Comparison of ENCODE assay signal across 7 mouse cellular contexts in the genomic region with DNA sequence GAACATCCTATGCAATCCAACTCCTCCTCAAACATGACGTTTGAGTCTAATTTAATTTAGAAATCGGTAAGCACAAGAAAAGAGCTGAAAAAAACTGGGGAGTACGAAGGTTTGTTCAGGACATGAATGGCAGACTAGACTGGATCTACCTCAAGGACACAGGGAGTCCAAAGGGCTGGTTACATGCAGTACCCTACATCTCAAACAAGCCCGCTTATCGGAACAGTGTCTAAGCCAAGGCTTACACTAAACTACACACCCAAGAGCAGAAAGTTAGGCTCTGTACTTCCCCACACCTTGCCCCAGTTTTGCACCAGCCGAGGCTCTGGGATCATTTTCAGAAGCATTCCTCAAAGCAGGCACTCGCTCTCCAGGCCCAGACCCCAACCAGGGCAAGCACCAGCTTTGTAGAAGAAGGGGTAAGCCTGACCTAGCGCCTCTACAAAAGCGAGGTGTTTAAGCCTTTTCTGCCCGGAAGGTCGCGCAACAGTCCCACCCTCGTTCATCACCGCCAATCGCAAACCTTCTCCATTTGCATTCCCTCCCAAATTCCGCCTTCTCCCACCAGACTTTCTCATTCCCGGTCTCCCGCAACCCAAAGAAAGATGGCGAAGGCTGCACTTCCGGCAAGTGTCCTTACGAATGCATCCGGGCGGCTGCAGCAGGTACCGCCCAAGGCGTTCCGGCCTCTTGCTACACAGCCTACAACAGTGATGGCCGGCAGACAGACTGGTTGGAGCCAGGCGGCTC. TPM values are rescaled to one million over a fixed set of nuclear protein-coding genes. Genes with fewer than 3 reads are reported as not detected.
DNase-seq lines count a peak whose midpoint lies in the region; ATAC-seq lines count a peak whose summit lies in the region.

Gene Nr1h3, minus strand, starts transcription at position 613 of the 750 bp plus-strand sequence.
Gene Acp2, plus strand, starts transcription at position 664 of the 750 bp plus-strand sequence.

- H3K36me3 ChIP-seq in intestine, embryonic 15.5 days = peaks cover 6% of the 10 kb centered on the region; the same call in 1 of the 2 replicates
- peaks cover 29% of the 10 kb centered on the region for H3K36me3 ChIP-seq in midbrain, embryonic 10.5 days

- H3K4me3 ChIP-seq in intestine, embryonic 15.5 days (replicated peaks) = peak within 1 kb of the TSS; percentile 59
- peak within 1 kb of the TSS; percentile 65 for H3K4me3 ChIP-seq in midbrain, embryonic 10.5 days

- peak; percentile 97 for ATAC-seq in intestine, embryonic 15.5 days

- peak within 1 kb of the TSS; percentile 64 for H3K4me2 ChIP-seq in intestine, embryonic 15.5 days (replicated peaks)

- intact Hi-C loops in gastrocnemius, postnatal 36 days (cut with DNase I) = no loop called here
- intact Hi-C loops in left cerebral cortex, postnatal 25 days (cut with DNase I) = loop anchor here (1.0 to 2.0 kb wide), 2 partner anchors 20 to 34 kb away; partner anchors contain the start of gene Ddb2

- peak within 1 kb of the TSS; percentile 73 for H3K9ac ChIP-seq in intestine, embryonic 15.5 days

- H3K27me3 ChIP-seq in intestine, embryonic 15.5 days (replicated peaks) = no peaks in the 10 kb centered on the region
- H3K27me3 ChIP-seq in midbrain, embryonic 10.5 days (ENCODE audit: low read depth, poor library complexity, severe bottlenecking) = no peaks in the 10 kb centered on the region

- H3K9me3 ChIP-seq in intestine, embryonic 15.5 days = no peaks in the 10 kb centered on the region
- H3K9me3 ChIP-seq in midbrain, embryonic 10.5 days (replicated peaks) = no peaks in the 10 kb centered on the region

- H3K27ac ChIP-seq in intestine, embryonic 15.5 days = peak within 1 kb of the TSS; percentile 95
- peak within 1 kb of the TSS; percentile 90 for H3K27ac ChIP-seq in midbrain, embryonic 10.5 days (replicated peaks)

- peaks cover 10% of the 10 kb centered on the region for H3K4me1 ChIP-seq in intestine, embryonic 15.5 days (replicated peaks)
- H3K4me1 ChIP-seq in midbrain, embryonic 10.5 days = peaks cover 26% of the 10 kb centered on the region

- peak; percentile 97 for DNase-seq in adrenal gland, adult 2 months
- DNase-seq in embryo, embryonic 11.5 days (ENCODE audit: low read depth, low spot score) = peak; percentile 91
- DNase-seq in gastrocnemius, postnatal 36 days = peak; percentile 88 to 96
- peak; percentile 93 to 98 for DNase-seq in left cerebral cortex, postnatal 25 days (ENCODE audit: low spot score in 2 of 2)
- DNase-seq in midbrain, embryonic 10.5 days (ENCODE audit: low spot score) = peak; percentile 96
- peak; percentile 89 for DNase-seq in right cerebral cortex, postnatal 4 days

- WGBS in intestine, embryonic 15.5 days = 2% methylated on average over 28 of the region's 28 CpGs
- WGBS in midbrain, embryonic 10.5 days = 5% methylated on average over 28 of the region's 28 CpGs

RNA-seq across cellular contexts. Expression of gene Nr1h3, which starts in this region (rescaled TPM):
- 10 to 100 TPM; 22.1 to 56.8 TPM for total RNA-seq in adrenal gland, adult 2 months (2021)
- 44.2 and 62.7 TPM in 2 replicates for polyA plus RNA-seq in adrenal gland, adult 2 months (2012; rRNA removed)
- 10 to 100 TPM; 17.3 to 19.1 TPM for total RNA-seq in gastrocnemius, postnatal 36 days (2021)
- polyA plus RNA-seq in intestine, embryonic 15.5 days (2015; fragmentation: Nextera tagmentation; extraction: Ambion mirVana) = 12.8 and 14.3 TPM in 2 replicates
- total RNA-seq in left cerebral cortex, postnatal 25 days (2021) = 1 to 10 TPM; 2.7 to 5.7 TPM
- 2.3 and 3.1 TPM in 2 replicates for polyA plus RNA-seq in midbrain, embryonic 10.5 days (2016; fragmentation: Nextera tagmentation; extraction: Ambion mirVana)

RNA-seq across cellular contexts. Expression of gene Acp2, which starts in this region (rescaled TPM):
- 10 to 100 TPM; 49.5 to 50.4 TPM for total RNA-seq in adrenal gland, adult 2 months (2021)
- polyA plus RNA-seq in adrenal gland, adult 2 months (2012; rRNA removed) = 28.7 and 46.6 TPM in 2 replicates
- total RNA-seq in gastrocnemius, postnatal 36 days (2021) = 10 to 100 TPM; 13.0 to 14.3 TPM
- polyA plus RNA-seq in intestine, embryonic 15.5 days (2015; fragmentation: Nextera tagmentation; extraction: Ambion mirVana) = 20.4 and 20.9 TPM in 2 replicates
- 10 to 100 TPM; 49.7 to 51.4 TPM for total RNA-seq in left cerebral cortex, postnatal 25 days (2021)
- polyA plus RNA-seq in midbrain, embryonic 10.5 days (2016; fragmentation: Nextera tagmentation; extraction: Ambion mirVana) = 28.3 and 35.3 TPM in 2 replicates

Comparison
In these comparisons a context has a peak if more than half of its experiments do, and no peak if none do; other contexts are left out.
1. Peak in every context shown above with its lines: DNase-seq, ATAC-seq, H3K4me3 ChIP-seq and H3K27ac ChIP-seq.